ENCODE assay signal across 12 mouse cellular contexts in genomic region chr2:61804382-61804840, GRCm38 (mm10). TPM values are rescaled to one million over a fixed set of nuclear protein-coding genes. Genes with fewer than 3 reads are reported as not detected.
A peak's percentile ranks its signal among the peaks of the same experiment; 100 is the strongest.
DNase-seq lines count a peak whose midpoint lies in the region; ATAC-seq lines count a peak whose summit lies in the region.
"Had no signal": no experiment of that assay in that cellular context is flagged by ENCODE, and none has a peak within 500 bp of the region (broad histone marks: within the 10 kb centered on the region; RNA-seq: fewer than 3 reads in every experiment).

No protein-coding gene starts in this region.

- DNase-seq in embryonic facial prominence, embryonic 11.5 days (ENCODE audit: low spot score), result peak; percentile 19
- DNase-seq in embryonic facial prominence, embryonic 10.5 days (ENCODE audit: low spot score), result no peak
- DNase-seq in neural tube, embryonic 11.5 days (ENCODE audit: low spot score), result peak; percentile 56
- no peak for DNase-seq in neural tube, embryonic 10.5 days (ENCODE audit: extremely low spot score, low spot score)
- peak; percentile 68 to 73 for DNase-seq in layer of hippocampus, postnatal 10 days (ENCODE audit: low spot score in 2 of 2)
- no peak for DNase-seq in natural killer cell, adult 2 months (ENCODE audit: low spot score in 2 of 2)
- no peak for DNase-seq in testis, postnatal 14 days (ENCODE audit: low spot score)
- DNase-seq in spleen, adult 12 weeks (ENCODE audit: low spot score), result no peak
- DNase-seq: thymus, adult 18-20 months had no signal

- peaks cover 3% of the 10 kb centered on the region; the same call in 1 of the 2 replicates for H3K4me1 ChIP-seq in embryonic facial prominence, embryonic 11.5 days (ENCODE audit: control insufficient read depth, insufficient read depth, low read length)
- peaks cover 25% of the 10 kb centered on the region for H3K4me1 ChIP-seq in embryonic facial prominence, embryonic 10.5 days
- H3K4me1 ChIP-seq in neural tube, embryonic 11.5 days (ENCODE audit: control insufficient read depth, insufficient read depth, low read length), result 0 out of 2 replicates have a peak, but pooled peaks cover 4% of the 10 kb centered on the region

- 2% methylated on average over 10 of the region's 10 CpGs for WGBS in embryonic facial prominence, embryonic 11.5 days
- WGBS in embryonic facial prominence, embryonic 10.5 days, result 2% methylated on average over 10 of the region's 10 CpGs
- 2% methylated on average over 10 of the region's 10 CpGs for WGBS in neural tube, embryonic 11.5 days

- no peak overlapping the region for H3K9ac ChIP-seq in embryonic facial prominence, embryonic 11.5 days (replicated peaks; ENCODE audit: low read length)
- no peak overlapping the region for H3K9ac ChIP-seq in neural tube, embryonic 11.5 days (ENCODE audit: low read length)
- H3K9ac ChIP-seq: embryonic facial prominence, embryonic 12.5 days; neural tube, embryonic 12.5 days had no signal

- H3K9me3 ChIP-seq in embryonic facial prominence, embryonic 11.5 days (replicated peaks; ENCODE audit: control insufficient read depth, low read length), result no peaks in the 10 kb centered on the region
- no peaks in the 10 kb centered on the region for H3K9me3 ChIP-seq in embryonic facial prominence, embryonic 10.5 days
- no peaks in the 10 kb centered on the region for H3K9me3 ChIP-seq in neural tube, embryonic 11.5 days (ENCODE audit: control insufficient read depth, low read length)
- H3K9me3 ChIP-seq: embryonic facial prominence, embryonic 12.5 days; neural tube, embryonic 12.5 days had no signal

- no peak overlapping the region for H3K4me2 ChIP-seq in embryonic facial prominence, embryonic 11.5 days (ENCODE audit: low read depth, low read length)
- no peak overlapping the region for H3K4me2 ChIP-seq in neural tube, embryonic 11.5 days (ENCODE audit: low read depth)

- no peak for ATAC-seq in embryonic facial prominence, embryonic 11.5 days (replicated peaks; ENCODE audit: insufficient number of reproducible peaks, low FRiP score, low TSS enrichment, low read depth)
- no peak for ATAC-seq in neural tube, embryonic 11.5 days (ENCODE audit: insufficient read depth, low FRiP score, low TSS enrichment)

- no peak overlapping the region for H3K27ac ChIP-seq in embryonic facial prominence, embryonic 11.5 days (replicated peaks; ENCODE audit: low read depth, low read length)
- no peak overlapping the region for H3K27ac ChIP-seq in embryonic facial prominence, embryonic 10.5 days (replicated peaks)
- no peak overlapping the region for H3K27ac ChIP-seq in neural tube, embryonic 11.5 days (ENCODE audit: low read depth, low read length)
- H3K27ac ChIP-seq: embryonic facial prominence, embryonic 12.5 days; neural tube, embryonic 12.5 days had no signal

- H3K36me3 ChIP-seq in embryonic facial prominence, embryonic 11.5 days (replicated peaks; ENCODE audit: control insufficient read depth, insufficient read depth, low read depth, low read length), result no peaks in the 10 kb centered on the region
- peaks cover 9% of the 10 kb centered on the region; the same call in 1 of the 2 replicates for H3K36me3 ChIP-seq in embryonic facial prominence, embryonic 10.5 days (replicated peaks)
- H3K36me3 ChIP-seq in neural tube, embryonic 11.5 days (ENCODE audit: control insufficient read depth, insufficient read depth, low read length), result no peaks in the 10 kb centered on the region
- H3K36me3 ChIP-seq: embryonic facial prominence, embryonic 12.5 days; neural tube, embryonic 12.5 days had no signal

- no peak overlapping the region for H3K4me3 ChIP-seq in embryonic facial prominence, embryonic 11.5 days (ENCODE audit: low read depth, low read length)
- H3K4me3 ChIP-seq in embryonic facial prominence, embryonic 10.5 days, result no peak overlapping the region
- no peak overlapping the region for H3K4me3 ChIP-seq in neural tube, embryonic 11.5 days (ENCODE audit: low read depth, low read length)
- H3K4me3 ChIP-seq: embryonic facial prominence, embryonic 12.5 days; neural tube, embryonic 12.5 days had no signal

- peaks cover 23% of the 10 kb centered on the region for H3K27me3 ChIP-seq in embryonic facial prominence, embryonic 11.5 days (ENCODE audit: control insufficient read depth, insufficient read depth, low read length)
- H3K27me3 ChIP-seq in embryonic facial prominence, embryonic 10.5 days (replicated peaks; ENCODE audit: low read depth, poor library complexity, severe bottlenecking), result peaks cover 88% of the 10 kb centered on the region
- peaks cover 74% of the 10 kb centered on the region for H3K27me3 ChIP-seq in neural tube, embryonic 11.5 days (ENCODE audit: control insufficient read depth, insufficient read depth, low read length)

RNA-seq across cellular contexts. Expression of gene Tbr1, which starts 1.7 kb away (rescaled TPM):
- 0.57 and 0.65 TPM in 2 replicates for polyA plus RNA-seq in embryonic facial prominence, embryonic 11.5 days (2014; fragmentation: Nextera tagmentation; extraction: Ambion mirVana)
- polyA plus RNA-seq in embryonic facial prominence, embryonic 10.5 days (2016; fragmentation: Nextera tagmentation; extraction: Ambion mirVana), result 0.13 and 0.30 TPM in 2 replicates
- 0.29 and 0.57 TPM in 2 replicates for polyA plus RNA-seq in neural tube, embryonic 11.5 days (2014; fragmentation: Nextera tagmentation; extraction: Ambion mirVana)
- total RNA-seq in layer of hippocampus, postnatal 10 days (2021), result 10 to 100 TPM; 45.9 to 47.4 TPM
- total RNA-seq: liver, adult 2 months had no signal
- polyA plus RNA-seq: liver, adult 2 months had no signal

Comparison
In these comparisons a context has a peak if more than half of its experiments do, and no peak if none do; other contexts are left out.
1. DNase-seq: peak in embryonic facial prominence, embryonic 11.5 days (single experiment), neural tube, embryonic 11.5 days (single experiment) and layer of hippocampus, postnatal 10 days (2 of 2); none in embryonic facial prominence, embryonic 10.5 days (single experiment), neural tube, embryonic 10.5 days (single experiment), natural killer cell, adult 2 months (0 of 2), testis, postnatal 14 days (single experiment) and spleen, adult 12 weeks (single experiment).